Mouse (Mus musculus) stomach, embryonic 16.5 days (tissue): ENCODE measurements around the gene Set. TPM values are rescaled to one million over a fixed set of nuclear protein-coding genes. Genes with fewer than 3 reads are reported as not detected.
A peak's percentile ranks its signal among the peaks of the same experiment; 100 is the strongest.

Experiments
- ATAC-seq: fragments of 200-750 bp; cut with Nextera tagmentation; 2 replicates; pipeline ENCODE4 v1.8.0; 2017; ENCODE audit warnings: moderate number of reproducible peaks, moderate TSS enrichment; ENCODE audit not compliant: insufficient read depth, low FRiP score
- H3K27ac ChIP-seq: fragments of 300-500 bp; sonication (generic); 2 replicates; pipeline ENCODE4 v1.5.1; 2014; ENCODE audit warnings: low read length
- H3K27me3 ChIP-seq: fragments of 300-500 bp; sonication (generic); 2 replicates; pipeline ENCODE4 v1.6.1; 2014; ENCODE audit warnings: low read length, control low read depth, mixed read lengths; ENCODE audit not compliant: control insufficient read depth, insufficient read depth
- H3K36me3 ChIP-seq: fragments of 300-500 bp; sonication (generic); 2 replicates; pipeline ENCODE4 v1.6.1; 2014; ENCODE audit warnings: low read length; ENCODE audit not compliant: control insufficient read depth, insufficient read depth
- H3K4me1 ChIP-seq: fragments of 300-500 bp; sonication (generic); 2 replicates; pipeline ENCODE4 v1.6.1; 2014; ENCODE audit warnings: low read length, control low read depth, mixed read lengths; ENCODE audit not compliant: control insufficient read depth, insufficient read depth
- H3K4me2 ChIP-seq: fragments of 300-500 bp; sonication (generic); 2 replicates; pipeline ENCODE4 v1.6.1; 2014; ENCODE audit warnings: low read depth, low read length, mixed read lengths
- H3K4me3 ChIP-seq: fragments of 300-500 bp; sonication (generic); replicated peaks from 2 replicates; pipeline ENCODE4 v1.5.1; 2014; ENCODE audit warnings: mild to moderate bottlenecking, low read length
- H3K9ac ChIP-seq: fragments of 300-500 bp; sonication (generic); 2 replicates; pipeline ENCODE4 v1.6.1; 2014; ENCODE audit warnings: low read length
- H3K9me3 ChIP-seq: fragments of 300-500 bp; sonication (generic); replicated peaks from 2 replicates; pipeline ENCODE4 v1.6.1; 2016; ENCODE audit warnings: low read length, control low read depth; ENCODE audit not compliant: control insufficient read depth
- WGBS: fragments of 180-500 bp; shearing (Covaris S2); extraction: QIAGEN DNeasy Blood & Tissue Kit; methylation state at CpG from one replicate; pipeline ENCODE4 v1.1.7; 2014; 5-methylcytosine and 5-hydroxymethylcytosine counted together
- polyA plus RNA-seq: library from polyadenylated mRNA; unstranded; fragments of >200 nt; fragmentation: Nextera tagmentation; extraction: Ambion mirVana; gene quantifications from 2 replicates; pipeline ENCODE4 v1.2.1, GENCODE M21; 2015

Gene Set
- polyA plus RNA-seq, 1 experiment from 2014 or later, result 336 TPM

DNA sequence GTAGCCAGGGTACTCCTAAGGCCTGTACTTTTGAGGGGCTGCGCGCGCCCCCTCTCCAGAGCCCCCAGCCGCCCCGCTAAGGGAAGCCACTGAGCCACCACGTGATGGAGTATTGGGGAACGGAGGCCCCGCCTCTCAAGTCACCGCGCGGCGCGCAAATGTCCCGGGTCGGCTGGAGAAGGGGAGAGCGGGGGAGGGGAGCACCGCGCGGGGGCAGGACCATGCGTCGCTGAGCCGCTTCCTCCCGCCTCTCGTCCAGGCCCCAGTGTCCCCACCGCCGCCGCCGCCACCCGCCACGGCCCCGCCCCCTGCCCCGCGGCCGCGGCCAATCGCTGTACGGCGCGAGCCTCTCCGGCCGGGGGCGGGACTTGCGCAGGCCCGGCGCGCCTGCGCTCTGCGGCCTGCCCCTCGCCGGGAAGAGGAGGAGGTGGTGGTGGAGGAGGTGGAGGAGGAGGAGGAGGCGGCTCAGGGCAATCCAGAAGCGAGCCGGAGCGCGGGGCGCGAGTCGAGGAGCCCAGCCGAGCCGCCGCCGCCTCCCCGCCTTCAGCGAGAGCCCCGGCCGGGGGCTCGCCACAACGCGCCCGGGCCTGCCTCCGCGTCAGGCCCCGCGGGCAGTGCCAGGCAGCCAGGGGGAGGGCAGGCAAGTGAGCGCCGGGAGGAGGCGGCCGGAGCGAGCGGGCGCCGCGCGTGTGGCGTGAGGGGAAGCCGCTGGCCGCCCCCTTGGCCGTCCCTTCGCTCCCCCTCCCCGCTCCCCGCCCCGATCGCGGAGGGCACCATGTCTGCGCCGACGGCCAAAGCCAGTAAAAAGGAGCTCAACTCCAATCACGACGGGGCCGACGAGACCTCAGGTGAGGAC is 9.1 kb downstream of the Set start:
- ATAC-seq, result peak; percentile 94
- Histone ChIP-seq H3K4me1 (peaks cover 30% of the 10 kb centered on the region), H3K9me3 (no peaks in the 10 kb centered on the region), H3K4me2 (peak overlapping the region; percentile 61), H3K27ac (peak overlapping the region; percentile 99), H3K36me3 (no peaks in the 10 kb centered on the region; the same call in 1 of the 2 replicates), H3K9ac (peak overlapping the region; percentile 99), H3K27me3 (no peaks in the 10 kb centered on the region), H3K4me3 (peak overlapping the region; percentile 99)
- WGBS, result under 1% methylated on average over 79 of the region's 101 CpGs

DNA sequence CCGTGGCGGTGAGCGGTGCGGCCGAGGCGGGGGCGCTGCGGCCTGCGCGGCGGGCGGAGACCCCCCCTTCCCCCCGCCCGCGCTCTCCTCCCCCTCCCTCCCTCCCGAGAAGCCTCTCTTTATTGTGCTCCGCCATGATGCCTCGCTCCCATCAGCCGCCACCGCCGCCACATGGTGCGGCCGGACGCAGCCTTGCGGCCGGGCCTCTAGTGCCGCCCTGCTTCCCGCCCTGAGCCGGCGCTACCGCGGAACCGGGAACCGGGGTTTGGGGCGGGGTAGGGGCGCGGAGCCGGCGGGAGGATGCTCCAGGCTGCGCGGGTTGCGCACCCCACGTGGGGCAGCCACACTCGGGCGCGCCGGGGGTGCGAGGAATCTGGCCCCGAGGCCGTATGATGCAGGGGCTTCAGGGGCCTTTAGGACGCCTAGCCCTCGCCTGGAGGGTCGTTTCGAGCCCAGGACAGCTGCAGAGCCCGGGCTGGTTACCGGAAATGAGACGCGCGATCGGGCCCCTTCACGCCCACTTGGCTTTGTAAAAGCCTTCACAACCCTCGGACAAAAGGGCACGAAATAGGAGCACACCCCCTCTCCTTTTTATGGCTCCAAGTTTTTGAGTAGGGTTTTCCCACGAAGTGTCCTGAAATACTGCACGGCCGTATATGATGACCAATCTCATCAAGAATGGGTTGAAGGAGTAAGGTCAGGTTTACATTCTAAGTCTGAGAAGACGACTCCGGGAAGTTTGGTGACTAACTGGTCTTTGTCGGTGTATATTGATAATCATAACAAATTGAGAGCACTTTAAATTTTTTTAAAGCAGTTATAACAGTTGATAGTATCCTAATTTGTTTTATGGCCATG is 10.1 kb downstream of the Set start:
- Histone ChIP-seq H3K4me1 (peaks cover 30% of the 10 kb centered on the region), H3K4me2 (peak overlapping the region; percentile 74), H3K4me3 (peak overlapping the region; percentile 99), H3K9ac (peak overlapping the region; percentile 99), H3K27ac (peak overlapping the region; percentile 99), H3K36me3 (no peaks in the 10 kb centered on the region; the same call in 1 of the 2 replicates), H3K27me3 (no peaks in the 10 kb centered on the region), H3K9me3 (no peaks in the 10 kb centered on the region)
- peak; percentile 4; the same call in 1 of the 2 replicates for ATAC-seq
- under 1% methylated on average over 48 of the region's 69 CpGs for WGBS

DNA sequence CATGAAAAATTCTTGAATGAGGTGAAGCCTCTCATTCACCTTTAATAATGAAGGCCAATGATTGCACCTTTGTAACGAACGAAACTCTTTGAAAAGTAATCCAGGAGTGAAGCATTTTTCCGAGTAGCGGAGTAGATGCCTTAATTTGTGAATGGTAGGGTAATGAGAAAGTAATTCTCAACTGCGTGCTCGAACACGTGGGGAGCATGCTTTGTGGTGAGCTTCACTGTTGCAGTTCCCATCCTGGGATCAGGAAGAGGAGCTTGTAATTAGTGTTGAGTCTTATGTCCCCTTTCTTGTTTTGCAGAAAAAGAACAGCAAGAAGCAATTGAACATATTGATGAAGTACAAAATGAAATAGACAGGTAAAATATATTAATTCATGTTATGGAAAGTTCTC is 10.8 kb downstream of the Set start:
- Histone ChIP-seq H3K36me3 (no peaks in the 10 kb centered on the region; the same call in 1 of the 2 replicates), H3K4me2 (peak overlapping the region; percentile 74), H3K9me3 (no peaks in the 10 kb centered on the region), H3K9ac (peak overlapping the region; percentile 99), H3K4me3 (peak overlapping the region; percentile 99), H3K27ac (no peak overlapping the region), H3K27me3 (no peaks in the 10 kb centered on the region), H3K4me1 (peaks cover 30% of the 10 kb centered on the region)
- ATAC-seq, result no peak
- WGBS, result 19% methylated on average over 7 of the region's 7 CpGs

DNA sequence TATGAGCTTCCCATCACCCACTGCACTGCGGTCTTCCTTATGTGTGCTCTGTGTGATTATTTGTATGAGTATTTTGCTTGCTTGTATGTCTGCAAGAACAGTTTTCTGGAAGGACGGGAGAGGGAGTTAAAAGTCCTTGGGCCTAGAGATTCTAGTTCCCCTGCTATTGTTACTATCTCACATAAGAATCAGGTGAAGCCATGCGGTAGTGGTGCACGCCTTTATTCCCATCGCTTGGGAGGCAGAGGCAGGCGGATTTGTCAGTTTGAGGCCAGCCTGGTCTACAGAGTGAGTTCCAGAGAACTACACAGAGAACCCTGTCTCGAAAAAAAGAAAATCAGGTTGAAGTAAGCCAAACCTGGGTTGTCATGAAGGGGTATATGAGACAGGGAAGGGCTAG is 15.7 kb downstream of the Set start:
- no peaks in the 10 kb centered on the region for H3K9me3 ChIP-seq
- no peak overlapping the region for H3K9ac ChIP-seq
- H3K4me2 ChIP-seq, result no peak overlapping the region
- no peak for ATAC-seq
- H3K4me1 ChIP-seq, result peaks cover 6% of the 10 kb centered on the region; the same call in 1 of the 2 replicates
- 75% methylated on average over 7 of the region's 7 CpGs for WGBS
- no peak overlapping the region for H3K27ac ChIP-seq
- H3K36me3 ChIP-seq, result no peaks in the 10 kb centered on the region; the same call in 1 of the 2 replicates
- no peak overlapping the region for H3K4me3 ChIP-seq
- no peaks in the 10 kb centered on the region for H3K27me3 ChIP-seq

DNA sequence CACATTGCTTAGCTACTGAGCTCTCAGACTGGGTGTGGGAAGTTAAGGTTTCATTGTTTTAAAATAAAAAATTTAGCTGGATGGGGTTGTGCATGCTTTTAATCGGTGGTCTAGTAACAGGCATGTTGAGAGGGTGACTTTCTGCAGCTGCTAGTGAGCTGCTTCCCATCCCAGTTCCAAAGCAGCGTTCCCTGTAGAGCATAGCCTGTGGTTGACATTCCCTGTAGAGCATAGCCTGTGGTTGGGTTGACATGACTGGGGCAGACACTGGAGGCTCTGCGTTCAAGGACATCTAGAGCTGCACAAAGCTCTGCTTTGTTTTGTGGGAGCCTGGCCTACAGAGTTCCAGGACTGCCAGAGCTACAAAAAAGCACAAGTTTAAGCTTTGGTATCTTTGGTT is 16.1 kb downstream of the Set start:
- Histone ChIP-seq H3K27ac (no peak overlapping the region), H3K9me3 (no peaks in the 10 kb centered on the region), H3K4me3 (no peak overlapping the region), H3K9ac (no peak overlapping the region), H3K36me3 (no peaks in the 10 kb centered on the region; the same call in 1 of the 2 replicates), H3K4me2 (no peak overlapping the region), H3K27me3 (no peaks in the 10 kb centered on the region), H3K4me1 (peaks cover 7% of the 10 kb centered on the region; the same call in 1 of the 2 replicates)
- WGBS, result 70% methylated on average over 3 of the region's 3 CpGs
- ATAC-seq, result no peak

DNA sequence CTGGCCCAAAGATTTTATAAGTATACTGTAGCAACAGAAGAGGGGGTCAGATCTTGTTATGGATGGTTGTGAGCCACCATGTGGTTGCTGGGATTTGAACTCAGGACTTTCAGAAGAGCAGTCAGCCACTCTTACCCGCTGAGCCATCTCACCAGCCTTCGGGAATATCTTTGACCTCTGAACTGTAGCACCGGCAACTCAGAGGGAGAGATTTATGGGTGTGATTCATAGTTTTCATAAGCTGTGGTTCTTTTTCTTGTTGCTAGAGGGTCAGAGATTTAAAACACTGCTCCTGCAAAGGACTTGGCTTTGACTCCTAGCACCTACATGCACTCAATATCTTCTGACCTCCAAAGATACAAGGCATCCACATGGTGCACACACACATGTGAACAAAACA is 18.4 kb downstream of the Set start:
- H3K4me2 ChIP-seq, result no peak overlapping the region
- 49% methylated on average over 3 of the region's 3 CpGs for WGBS
- no peak overlapping the region for H3K9ac ChIP-seq
- no peaks in the 10 kb centered on the region for H3K27me3 ChIP-seq
- H3K27ac ChIP-seq, result no peak overlapping the region
- H3K36me3 ChIP-seq, result no peaks in the 10 kb centered on the region
- ATAC-seq, result no peak
- no peak overlapping the region for H3K4me3 ChIP-seq
- H3K4me1 ChIP-seq, result peaks cover 9% of the 10 kb centered on the region
- H3K9me3 ChIP-seq, result no peaks in the 10 kb centered on the region

DNA sequence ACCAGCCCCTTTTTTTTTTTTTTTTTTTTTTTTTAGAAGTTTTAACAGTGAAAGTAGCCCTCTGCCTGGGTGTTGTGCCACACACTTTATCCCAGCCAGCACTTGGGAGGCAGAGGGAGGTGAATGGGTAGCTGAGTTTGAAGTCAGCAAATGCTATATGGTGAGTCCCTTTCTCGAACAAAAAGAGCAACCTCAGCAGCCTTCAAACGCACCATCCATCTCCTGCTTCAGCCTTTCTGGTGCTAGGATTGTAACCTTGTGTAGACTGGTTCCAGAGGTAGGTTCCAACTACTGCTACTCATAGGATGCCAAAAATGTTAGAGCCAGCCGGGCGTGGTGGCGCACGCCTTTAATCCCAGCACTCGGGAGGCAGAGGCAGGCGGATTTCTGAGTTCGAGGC is 19.3 kb downstream of the Set start:
- no peak overlapping the region for H3K27ac ChIP-seq
- H3K4me2 ChIP-seq, result no peak overlapping the region
- no peak overlapping the region for H3K4me3 ChIP-seq
- peaks cover 9% of the 10 kb centered on the region for H3K4me1 ChIP-seq
- no peaks in the 10 kb centered on the region for H3K9me3 ChIP-seq
- H3K36me3 ChIP-seq, result no peaks in the 10 kb centered on the region
- no peak overlapping the region for H3K9ac ChIP-seq
- WGBS, result 86% methylated on average over 7 of the region's 9 CpGs
- no peaks in the 10 kb centered on the region for H3K27me3 ChIP-seq
- ATAC-seq, result no peak

DNA sequence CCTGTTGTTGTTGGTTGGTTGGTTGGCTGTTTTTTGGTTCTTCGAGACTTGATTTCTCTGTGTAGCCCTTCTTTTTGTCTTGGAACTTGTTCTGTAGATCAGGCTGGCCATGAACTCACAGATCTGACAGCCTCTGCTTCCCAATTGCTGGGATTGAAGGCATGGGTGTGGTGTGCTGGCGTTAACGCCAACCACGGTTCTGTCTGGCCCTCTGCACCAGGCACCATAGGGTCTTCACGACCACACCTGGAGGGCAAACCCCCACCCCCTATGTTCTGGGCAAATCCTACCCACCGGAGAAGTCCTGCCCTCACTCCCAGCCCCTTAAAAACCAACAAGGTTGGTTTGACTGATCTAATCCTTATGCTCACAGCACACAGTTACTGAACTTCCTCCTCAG is 19.8 kb downstream of the Set start:
- peak; percentile 32; the same call in 1 of the 2 replicates for ATAC-seq
- WGBS, result 60% methylated on average over 6 of the region's 6 CpGs
- no peaks in the 10 kb centered on the region for H3K27me3 ChIP-seq
- H3K36me3 ChIP-seq, result no peaks in the 10 kb centered on the region
- H3K9ac ChIP-seq, result peak overlapping the region; percentile 80; the same call in 1 of the 2 replicates
- H3K27ac ChIP-seq, result peak overlapping the region; percentile 14
- peak overlapping the region; percentile 99 for H3K4me2 ChIP-seq
- H3K4me1 ChIP-seq, result peaks cover 9% of the 10 kb centered on the region
- H3K4me3 ChIP-seq, result no peak overlapping the region
- H3K9me3 ChIP-seq, result no peaks in the 10 kb centered on the region
